Mouse (Mus musculus): Measurements from ENCODE around the gene Ubr7. TPM values are rescaled to one million over a fixed set of nuclear protein-coding genes. Genes with fewer than 3 reads are reported as not detected.

Ubr7 gene
- polyA plus RNA-seq, 1 experiment from 2014 or later: 39.0 TPM

DNA sequence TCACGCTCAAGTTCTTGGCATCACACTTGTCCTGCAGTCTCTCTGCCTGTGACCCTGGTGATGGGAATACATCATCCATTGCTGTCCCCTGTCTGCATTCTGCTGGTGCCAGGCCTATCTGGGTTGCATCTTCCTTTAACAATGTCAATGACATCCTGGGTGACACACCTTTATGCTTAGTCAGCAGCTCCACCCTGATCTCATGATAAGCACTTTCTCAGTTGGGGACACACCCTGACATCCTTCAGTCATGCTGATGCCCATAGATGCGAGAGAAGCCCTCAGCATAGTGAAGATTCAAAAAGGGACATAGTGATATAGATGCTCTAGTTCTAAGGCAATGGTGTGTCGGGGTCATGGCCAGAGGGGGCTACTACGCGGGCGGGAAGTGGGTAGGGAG is 32.6 kb upstream of the Ubr7 start:
- Histone ChIP-seq H3K36me3 (no peaks in the 10 kb centered on the region), H3K9ac (replicated peaks) (no peak overlapping the region), H3K4me3 (replicated peaks) (no peak overlapping the region), H3K9me3 (no peaks in the 10 kb centered on the region), H3K27ac (no peak overlapping the region), H3K4me1 (replicated peaks) (peaks cover 7% of the 10 kb centered on the region), H3K4me2 (replicated peaks) (no peak overlapping the region), H3K27me3 (no peaks in the 10 kb centered on the region)
- no peak for ATAC-seq
- 96% methylated on average over 6 of the region's 6 CpGs for WGBS

DNA sequence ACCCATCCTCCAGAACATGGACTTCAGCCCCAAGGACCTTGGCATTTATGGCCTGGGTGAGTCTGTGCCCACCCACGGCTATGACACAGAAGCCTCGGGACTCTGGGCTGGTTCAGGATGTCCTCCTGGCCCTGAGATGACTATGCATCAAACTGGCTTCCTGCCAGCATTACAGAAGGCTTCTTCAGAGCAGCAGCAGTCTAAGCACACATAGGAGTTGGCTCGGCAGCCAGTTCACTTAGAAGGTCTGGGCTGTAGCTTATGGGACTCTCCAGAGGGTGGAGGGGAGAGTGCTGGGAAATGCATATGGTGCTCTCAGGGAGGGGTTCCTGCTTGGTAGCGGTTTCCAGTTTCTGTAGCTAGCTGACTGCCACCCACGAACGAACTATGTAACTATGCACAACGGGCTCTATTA is 32.0 kb upstream of the Ubr7 start:
- H3K36me3 ChIP-seq: no peaks in the 10 kb centered on the region
- no peak overlapping the region for H3K4me2 ChIP-seq (replicated peaks)
- no peak overlapping the region for H3K27ac ChIP-seq
- H3K9ac ChIP-seq (replicated peaks): no peak overlapping the region
- 85% methylated on average over 7 of the region's 7 CpGs for WGBS
- peaks cover 12% of the 10 kb centered on the region for H3K4me1 ChIP-seq (replicated peaks)
- no peaks in the 10 kb centered on the region for H3K9me3 ChIP-seq
- ATAC-seq: no peak
- no peaks in the 10 kb centered on the region for H3K27me3 ChIP-seq
- no peak overlapping the region for H3K4me3 ChIP-seq (replicated peaks)

DNA sequence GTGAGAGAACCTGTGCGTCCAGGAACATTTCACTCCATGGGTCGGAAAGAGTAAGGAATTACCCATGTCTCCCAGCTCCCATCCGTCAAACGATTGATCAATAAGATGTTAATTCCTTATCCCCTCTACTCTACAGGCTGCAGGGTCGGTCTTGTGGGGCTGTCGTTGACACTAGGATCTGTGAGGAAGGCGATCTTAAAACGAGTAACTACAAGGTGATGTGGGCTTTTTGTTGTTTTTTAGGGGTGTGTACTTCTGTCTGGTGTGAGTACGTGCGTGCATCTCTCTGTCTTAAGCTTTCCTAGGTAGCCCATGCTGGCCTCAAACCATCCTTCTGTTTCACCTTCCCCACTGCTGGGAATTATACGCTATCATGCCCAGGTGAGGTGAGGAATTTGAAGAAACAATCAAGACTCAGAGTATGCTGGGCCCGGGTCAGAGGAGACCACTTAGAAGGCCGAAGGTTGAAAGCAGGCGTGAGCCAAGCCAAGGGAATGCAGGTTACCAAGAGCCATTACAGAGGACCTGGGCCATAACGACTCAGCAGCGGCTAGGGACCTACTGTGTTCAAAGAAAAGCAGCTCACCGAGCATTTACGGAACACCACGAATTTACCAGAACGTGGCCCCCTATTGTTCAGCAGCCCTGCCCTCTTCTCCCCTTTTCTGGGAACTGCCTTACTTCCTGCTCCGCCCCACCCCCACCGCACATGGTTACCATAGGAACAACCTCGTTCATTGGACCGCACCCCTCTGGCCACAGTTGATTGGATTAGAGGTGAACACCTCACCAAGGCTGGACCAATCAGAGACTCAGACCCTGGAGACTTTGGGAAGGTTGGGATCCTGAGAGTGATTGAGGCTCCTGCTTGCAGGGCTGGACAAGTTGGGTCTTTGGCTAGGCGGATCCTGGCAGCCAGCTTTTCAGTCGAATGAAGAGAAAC is 27.6 kb upstream of the Ubr7 start:
- H3K9ac ChIP-seq (replicated peaks): peak overlapping the region; percentile 44
- peak overlapping the region; percentile 90 for H3K27ac ChIP-seq
- H3K9me3 ChIP-seq: no peaks in the 10 kb centered on the region
- peaks cover 24% of the 10 kb centered on the region for H3K4me1 ChIP-seq (replicated peaks)
- 30% methylated on average over 26 of the region's 26 CpGs for WGBS
- no peaks in the 10 kb centered on the region for H3K27me3 ChIP-seq
- H3K4me2 ChIP-seq (replicated peaks): peak overlapping the region; percentile 46
- no peaks in the 10 kb centered on the region for H3K36me3 ChIP-seq
- peak overlapping the region; percentile 23 for H3K4me3 ChIP-seq (replicated peaks)
- peak; percentile 99 for ATAC-seq

DNA sequence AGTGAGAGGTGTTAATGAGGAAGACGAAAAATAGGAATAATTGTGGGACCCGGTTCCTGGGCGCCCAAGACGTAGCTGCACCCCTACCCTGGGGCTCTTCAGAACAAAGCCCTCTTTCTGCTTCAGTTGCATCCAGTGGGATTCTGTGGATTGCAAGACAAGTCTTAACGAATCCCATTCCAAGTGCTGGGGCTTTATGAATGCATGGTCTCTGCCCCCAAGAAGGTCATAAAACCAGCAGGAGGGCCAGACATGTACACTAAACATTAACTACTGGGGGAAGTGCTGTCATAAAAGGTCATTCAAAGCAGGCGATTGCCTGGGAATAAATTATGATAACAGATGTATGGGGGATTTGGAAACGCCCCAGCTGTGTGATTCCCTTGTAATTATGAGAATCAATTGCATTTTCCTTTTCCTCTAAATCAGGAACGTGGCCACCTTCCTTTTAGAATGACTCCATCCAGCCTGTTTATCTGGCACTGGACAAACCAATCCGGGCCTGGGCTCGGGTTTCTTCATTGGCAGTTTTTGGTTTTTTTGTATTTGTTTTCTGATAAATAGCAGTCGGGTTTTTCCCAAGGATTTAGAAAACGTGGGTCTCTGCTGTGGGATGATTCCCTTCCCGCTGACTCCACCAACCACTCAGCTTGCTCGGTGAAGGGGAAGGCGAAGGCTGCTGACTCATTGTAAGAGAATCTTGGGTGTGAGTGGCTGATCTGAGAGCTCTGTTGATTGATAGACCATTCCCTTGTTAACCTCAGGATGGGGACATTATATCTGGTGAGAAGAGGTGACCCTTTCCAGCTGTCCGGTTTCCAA is 26.8 kb upstream of the Ubr7 start:
- Histone ChIP-seq H3K36me3 (no peaks in the 10 kb centered on the region), H3K4me3 (replicated peaks) (peak overlapping the region; percentile 23), H3K27ac (peak overlapping the region; percentile 90), H3K27me3 (no peaks in the 10 kb centered on the region), H3K9ac (replicated peaks) (peak overlapping the region; percentile 15), H3K4me1 (replicated peaks) (peaks cover 24% of the 10 kb centered on the region), H3K9me3 (no peaks in the 10 kb centered on the region), H3K4me2 (replicated peaks) (peak overlapping the region; percentile 46)
- ATAC-seq: peak; percentile 62
- whole genome bisulfite sequencing: 34% methylated on average over 16 of the region's 16 CpGs

DNA sequence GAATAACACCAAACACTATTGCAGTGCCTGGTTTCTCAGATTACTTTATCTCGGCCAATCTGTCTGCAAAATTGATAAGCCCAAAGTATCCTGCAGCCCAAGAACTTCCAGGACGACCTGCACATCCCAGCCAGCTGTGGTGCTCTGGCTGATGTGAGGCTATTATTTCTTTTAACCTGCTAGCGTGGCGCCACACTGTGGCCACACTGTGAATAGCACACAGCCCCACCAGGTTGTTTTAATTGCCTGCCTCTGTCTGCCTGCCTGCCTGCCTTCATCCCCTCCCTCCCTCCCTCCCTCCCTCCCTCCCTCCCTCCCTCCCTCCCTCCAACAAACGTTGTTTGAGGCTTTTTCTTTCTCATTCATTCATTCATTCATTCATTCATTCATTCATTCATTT is 24.4 kb upstream of the Ubr7 start:
- no peak for ATAC-seq
- Histone ChIP-seq H3K4me3 (replicated peaks) (no peak overlapping the region), H3K27me3 (no peaks in the 10 kb centered on the region), H3K9me3 (no peaks in the 10 kb centered on the region), H3K36me3 (no peaks in the 10 kb centered on the region), H3K9ac (replicated peaks) (no peak overlapping the region), H3K4me2 (replicated peaks) (no peak overlapping the region), H3K27ac (no peak overlapping the region), H3K4me1 (replicated peaks) (peaks cover 24% of the 10 kb centered on the region)
- WGBS: 8% methylated on average over 5 of the region's 5 CpGs

DNA sequence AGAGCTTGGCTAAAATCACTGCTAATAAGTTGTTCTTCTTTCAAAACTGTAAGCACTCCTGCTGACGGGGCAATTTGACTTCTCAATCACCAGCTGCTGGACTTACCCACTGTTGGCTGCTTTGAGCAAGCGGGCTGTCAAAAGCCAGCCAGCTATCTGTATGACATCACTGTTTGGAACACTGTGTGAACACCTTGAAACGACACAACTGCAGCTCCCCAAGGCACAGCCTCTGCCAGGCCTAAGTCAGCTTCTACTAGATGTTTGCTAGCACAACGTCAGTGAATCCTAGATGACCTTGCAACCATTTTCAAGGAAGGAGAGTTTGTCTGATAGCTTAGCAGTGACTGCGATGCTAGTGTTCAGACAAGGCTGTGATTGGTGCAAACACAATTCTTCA is 18.7 kb upstream of the Ubr7 start:
- no peak for ATAC-seq
- Histone ChIP-seq H3K36me3 (no peaks in the 10 kb centered on the region), H3K4me1 (replicated peaks) (peaks cover 15% of the 10 kb centered on the region), H3K4me3 (replicated peaks) (no peak overlapping the region), H3K27ac (no peak overlapping the region), H3K4me2 (replicated peaks) (no peak overlapping the region), H3K27me3 (no peaks in the 10 kb centered on the region), H3K9ac (replicated peaks) (no peak overlapping the region), H3K9me3 (no peaks in the 10 kb centered on the region)
- WGBS: 85% methylated on average over 5 of the region's 5 CpGs

DNA sequence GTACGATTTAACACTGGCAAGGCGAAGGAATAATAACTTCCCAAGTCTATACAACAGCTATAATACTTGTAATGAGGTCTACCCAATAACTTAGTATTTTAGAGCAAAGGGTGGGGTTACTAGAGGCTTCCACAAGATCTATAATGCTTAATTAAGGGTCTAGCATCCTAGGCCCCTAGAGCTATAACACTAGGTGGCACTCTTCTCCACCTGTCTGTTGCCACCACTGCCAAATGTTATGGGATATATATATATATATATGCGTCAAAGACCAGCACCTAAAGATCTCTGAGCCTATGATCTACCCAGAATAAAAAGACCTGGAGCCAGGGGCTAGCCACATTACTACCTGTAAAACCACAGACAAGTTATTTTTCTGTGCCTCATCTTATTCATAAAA is 17.5 kb upstream of the Ubr7 start:
- H3K4me2 ChIP-seq (replicated peaks): no peak overlapping the region
- no peak overlapping the region for H3K4me3 ChIP-seq (replicated peaks)
- no peaks in the 10 kb centered on the region for H3K27me3 ChIP-seq
- no peak for ATAC-seq
- no peak overlapping the region for H3K27ac ChIP-seq
- H3K36me3 ChIP-seq: no peaks in the 10 kb centered on the region
- H3K4me1 ChIP-seq (replicated peaks): peaks cover 24% of the 10 kb centered on the region
- WGBS: 67% methylated on average over 3 of the region's 3 CpGs
- H3K9ac ChIP-seq (replicated peaks): no peak overlapping the region
- no peaks in the 10 kb centered on the region for H3K9me3 ChIP-seq

DNA sequence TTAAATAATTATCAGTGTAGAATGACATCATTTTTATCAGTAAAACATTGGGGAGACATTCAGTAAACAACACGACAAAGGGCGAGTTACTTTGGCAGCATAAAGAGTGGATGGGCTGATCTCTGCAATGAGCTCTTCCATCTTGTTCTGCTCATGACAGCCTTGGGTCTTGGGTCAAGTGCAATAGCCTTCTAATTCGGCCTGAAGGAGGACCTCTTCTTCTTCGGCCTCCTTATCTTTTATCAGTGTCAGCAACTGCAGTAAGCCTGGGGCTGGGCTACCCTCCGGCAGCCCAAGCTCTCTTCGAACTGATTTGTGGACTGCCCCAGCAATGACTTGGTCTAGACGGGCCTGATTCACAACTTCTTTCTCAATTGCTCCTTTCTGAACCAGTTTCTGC is 15.7 kb upstream of the Ubr7 start:
- no peak overlapping the region for H3K9ac ChIP-seq (replicated peaks)
- WGBS: 93% methylated on average over 7 of the region's 7 CpGs
- H3K4me2 ChIP-seq (replicated peaks): peak overlapping the region; percentile 88

DNA sequence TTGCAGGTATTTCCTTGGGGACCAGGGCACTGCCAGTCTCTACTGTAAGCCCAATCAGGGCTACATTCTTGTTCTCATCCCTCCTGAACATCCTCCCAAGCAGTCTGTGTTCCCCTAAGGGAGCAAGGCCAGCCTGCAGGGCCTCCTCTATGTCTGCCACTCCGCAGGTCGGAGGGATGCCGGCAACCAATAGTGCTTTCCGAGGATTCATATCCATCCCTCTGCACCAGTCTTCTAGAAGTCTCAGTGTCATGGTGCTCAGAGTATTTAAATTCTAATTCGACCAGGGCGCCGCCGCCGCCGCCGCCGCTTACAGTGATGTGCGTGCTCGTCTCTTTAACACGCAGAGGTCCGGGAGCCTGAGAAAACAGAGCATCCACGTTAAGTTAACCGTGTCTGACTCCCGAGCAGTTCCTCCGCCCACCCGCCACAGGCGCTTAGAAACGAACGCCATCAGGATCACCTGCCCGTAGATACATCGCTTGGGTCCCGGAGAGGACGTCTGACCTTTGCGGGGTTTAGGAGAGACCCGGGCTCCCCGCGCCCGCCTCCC is 14.7 kb upstream of the Ubr7 start:
- WGBS: under 1% methylated on average over 33 of the region's 33 CpGs
- ATAC-seq: peak; percentile 74
- H3K9ac ChIP-seq (replicated peaks): peak overlapping the region; percentile 89
- no peaks in the 10 kb centered on the region for H3K9me3 ChIP-seq
- peak overlapping the region; percentile 94 for H3K27ac ChIP-seq
- H3K36me3 ChIP-seq: peaks cover 6% of the 10 kb centered on the region
- peak overlapping the region; percentile 88 for H3K4me2 ChIP-seq (replicated peaks)
- peaks cover 24% of the 10 kb centered on the region for H3K4me1 ChIP-seq (replicated peaks)
- no peaks in the 10 kb centered on the region for H3K27me3 ChIP-seq
- H3K4me3 ChIP-seq (replicated peaks): peak overlapping the region; percentile 73

More for the DNA sequence above, 15.7 kb upstream of the Ubr7 start:
- no peaks in the 10 kb centered on the region for H3K9me3 ChIP-seq
- H3K4me3 ChIP-seq (replicated peaks): no peak overlapping the region
- peaks cover 24% of the 10 kb centered on the region for H3K4me1 ChIP-seq (replicated peaks)
- H3K27me3 ChIP-seq: no peaks in the 10 kb centered on the region
- H3K27ac ChIP-seq: no peak overlapping the region
- ATAC-seq: no peak
- H3K36me3 ChIP-seq: 0 out of 2 replicates have a peak, but pooled peaks cover 2% of the 10 kb centered on the region

DNA sequence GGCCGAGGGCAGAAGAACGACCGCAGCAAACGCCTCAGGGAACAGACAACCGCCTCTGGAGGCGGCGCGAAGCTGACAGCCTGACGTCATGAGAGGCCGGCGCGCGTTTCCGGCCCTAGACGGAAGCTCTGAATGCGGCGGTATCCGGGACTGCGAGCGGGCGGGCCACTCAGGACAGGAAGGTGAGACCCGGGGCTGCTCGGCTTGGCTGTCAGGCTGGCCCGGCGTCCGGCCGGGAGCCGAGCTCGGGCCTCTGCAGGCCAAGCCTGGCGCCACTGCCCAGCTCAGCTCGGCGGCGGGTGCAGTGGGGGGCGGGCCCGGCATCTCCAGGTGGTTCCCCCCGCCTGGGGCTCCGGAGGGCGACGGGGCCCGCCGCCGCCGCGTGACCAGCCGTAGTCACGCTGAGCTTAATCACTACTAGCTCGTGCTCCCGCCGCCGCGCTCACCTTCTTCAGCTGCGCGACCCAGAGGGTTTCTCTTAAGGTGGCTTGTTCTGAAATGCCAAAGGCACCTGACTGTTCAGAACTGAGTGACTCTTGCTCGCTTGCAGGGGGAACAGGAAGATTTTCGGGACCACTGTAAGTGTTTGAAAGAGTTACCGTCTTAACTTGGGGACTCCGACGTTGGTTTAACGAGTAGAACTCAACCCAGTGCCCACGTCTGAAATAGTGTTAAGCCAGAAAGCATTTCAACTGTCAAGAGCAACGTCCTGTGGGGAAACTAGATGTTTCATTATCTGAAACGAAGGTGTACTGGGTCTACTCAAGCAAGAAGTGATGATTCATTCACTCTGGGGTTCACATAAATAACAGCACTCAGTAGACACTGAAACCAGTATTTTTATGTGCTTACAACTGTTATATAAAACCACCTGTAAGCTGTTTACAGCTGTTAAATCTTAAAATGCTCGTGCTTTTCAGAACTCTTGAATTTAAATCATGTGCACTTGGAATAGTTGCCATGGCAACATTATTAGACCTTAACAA is 13.9 kb upstream of the Ubr7 start, which contains the start of the genes Moap1 and Tmem251:
Gene Moap1 (minus strand): TSS at position 73 of the 986 bp plus-strand sequence.
Gene Tmem251 (plus strand): TSS at position 174 of the 986 bp plus-strand sequence.
- Histone ChIP-seq H3K4me2 (replicated peaks) (peak within 1 kb of the TSS; percentile 88), H3K4me3 (replicated peaks) (peak within 1 kb of the TSS; percentile 73), H3K27me3 (no peaks in the 10 kb centered on the region), H3K9me3 (no peaks in the 10 kb centered on the region), H3K4me1 (replicated peaks) (peaks cover 24% of the 10 kb centered on the region), H3K27ac (peak within 1 kb of the TSS; percentile 94), H3K36me3 (peaks cover 13% of the 10 kb centered on the region), H3K9ac (replicated peaks) (peak within 1 kb of the TSS; percentile 89)
- ATAC-seq: peak; percentile 98
- under 1% methylated on average over 60 of the region's 63 CpGs for WGBS

DNA sequence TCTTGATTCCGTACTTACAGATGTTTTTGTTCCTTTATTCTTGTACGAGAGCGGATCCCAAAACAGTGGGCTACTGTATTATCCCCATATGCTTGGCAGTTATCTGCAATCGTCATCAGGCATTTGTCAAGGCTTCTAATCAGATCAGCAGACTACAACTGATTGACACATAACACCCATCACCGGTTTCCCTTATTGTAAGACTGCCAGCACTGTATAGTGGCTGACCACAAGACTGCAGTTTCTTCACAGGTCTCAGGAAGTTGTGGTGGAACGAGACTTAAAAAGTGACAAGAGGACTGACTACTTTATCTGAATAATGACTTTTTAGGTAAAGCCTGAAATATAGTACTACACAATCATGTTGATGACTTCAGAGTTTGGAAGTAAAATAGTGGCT is 12.9 kb upstream of the Ubr7 start:
- Histone ChIP-seq H3K27ac (no peak overlapping the region), H3K9me3 (no peaks in the 10 kb centered on the region), H3K36me3 (peaks cover 16% of the 10 kb centered on the region), H3K4me3 (replicated peaks) (peak overlapping the region; percentile 73; the same call in 1 of the 2 replicates), H3K9ac (replicated peaks) (no peak overlapping the region), H3K4me2 (replicated peaks) (peak overlapping the region; percentile 88), H3K4me1 (replicated peaks) (peaks cover 24% of the 10 kb centered on the region), H3K27me3 (no peaks in the 10 kb centered on the region)
- 67% methylated on average over 6 of the region's 6 CpGs for WGBS
- no peak for ATAC-seq

Measured in midbrain, embryonic 13.5 days (tissue).